Mouse (Mus musculus) forelimb bud, embryonic 11.5 days (tissue): ENCODE measurements around the gene Tmbim1.
"Not testable (repeated sequence)": the region's sequence is repeated elsewhere in the genome, so short reads cannot be mapped to it uniquely, and the experiment has no call there.

Experiments
- DNase-seq: peaks from one replicate; pipeline ENCODE4 v3.0.0-alpha.2; 2012; ENCODE audit warnings: low read depth, low spot score

Gene Tmbim1

DNA sequence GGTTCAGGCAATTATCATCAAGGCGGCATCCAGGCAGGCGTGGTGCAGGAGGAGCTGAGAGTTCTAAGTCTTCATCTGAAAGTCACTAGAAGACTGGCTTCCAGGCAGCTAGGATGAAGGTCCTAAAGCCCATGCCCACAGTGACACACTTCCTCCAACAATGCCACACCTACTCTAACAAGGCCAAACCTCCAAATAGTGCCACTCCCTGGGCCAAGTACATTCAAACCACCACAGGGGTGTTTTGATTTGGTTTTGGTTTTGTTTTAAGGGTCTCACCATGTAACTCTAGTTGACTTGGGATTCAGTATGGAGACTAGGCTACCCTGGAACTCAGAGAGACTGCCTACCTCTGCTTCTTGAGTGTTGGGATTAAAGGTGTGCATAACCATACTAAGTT is at the start of gene Tmbim1:
Gene Tmbim1 (minus strand): TSS at position 101 of the 400 bp plus-strand sequence.
- DNase-seq: no peak

DNA sequence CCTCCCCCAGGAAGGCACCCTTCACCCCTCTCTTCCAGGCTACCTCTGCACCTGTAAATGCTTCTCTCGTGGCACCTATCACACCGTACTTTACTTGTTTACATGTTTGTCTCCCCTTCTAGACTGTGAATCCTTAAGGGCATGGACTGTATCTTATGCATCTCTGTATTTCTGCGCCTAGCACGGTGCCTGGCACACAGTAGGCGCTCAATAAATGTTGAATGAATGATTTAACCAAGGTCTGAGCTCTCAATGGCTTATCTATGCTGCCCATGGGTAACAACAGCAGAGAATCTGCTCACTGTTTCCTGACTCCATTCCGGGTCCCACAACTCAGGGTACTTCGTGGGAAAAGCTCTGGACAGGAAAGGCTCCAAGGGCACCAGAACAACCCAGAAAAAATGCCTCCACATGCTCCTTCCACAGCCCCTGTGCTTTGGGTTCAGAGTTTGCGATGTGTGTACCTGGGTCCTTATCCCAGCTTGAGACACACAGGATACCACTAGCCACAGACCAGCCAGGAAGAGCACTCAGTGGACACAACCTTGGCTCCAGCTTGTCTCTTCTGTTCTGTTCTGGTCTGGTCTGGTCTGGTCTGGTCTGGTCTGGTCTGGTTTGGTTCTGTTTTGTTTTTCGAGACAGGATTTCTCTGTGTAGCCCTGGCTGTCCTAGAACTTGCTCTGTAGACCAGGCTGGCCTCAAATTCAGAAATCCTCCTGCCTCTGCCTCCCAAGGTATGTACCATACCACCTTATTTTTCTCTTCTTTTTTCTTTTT is 48.2 kb upstream of the Tmbim1 start:
- DNase-seq: no peak

DNA sequence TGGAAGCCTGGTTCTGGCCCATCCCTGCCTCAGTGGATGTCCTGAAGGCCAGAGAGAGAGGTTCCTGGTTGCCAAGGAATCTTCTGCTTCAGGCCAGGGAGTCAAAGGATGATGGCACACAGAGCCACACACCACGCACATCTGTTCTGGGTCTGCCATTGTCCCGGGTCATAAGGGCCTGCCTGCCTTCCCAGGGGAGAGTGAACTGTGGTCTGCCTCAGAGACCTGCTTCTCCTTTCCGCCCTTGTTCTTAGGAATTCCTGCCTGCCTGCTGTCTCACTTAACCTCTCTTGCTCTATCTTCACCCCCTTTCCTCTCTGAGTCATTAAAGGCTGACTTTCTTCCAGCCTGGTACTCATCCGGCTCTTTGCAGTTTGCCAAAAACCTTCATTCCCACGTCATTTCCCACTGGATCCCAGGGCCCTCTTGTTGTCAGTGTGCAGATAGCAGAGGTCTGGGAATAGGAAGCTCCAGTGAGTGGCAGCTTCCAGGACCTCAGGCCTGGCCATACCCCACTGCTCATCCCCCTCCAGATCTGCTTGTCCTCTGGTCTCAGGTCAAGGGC is 47.2 kb upstream of the Tmbim1 start:
- DNase-seq: no peak

DNA sequence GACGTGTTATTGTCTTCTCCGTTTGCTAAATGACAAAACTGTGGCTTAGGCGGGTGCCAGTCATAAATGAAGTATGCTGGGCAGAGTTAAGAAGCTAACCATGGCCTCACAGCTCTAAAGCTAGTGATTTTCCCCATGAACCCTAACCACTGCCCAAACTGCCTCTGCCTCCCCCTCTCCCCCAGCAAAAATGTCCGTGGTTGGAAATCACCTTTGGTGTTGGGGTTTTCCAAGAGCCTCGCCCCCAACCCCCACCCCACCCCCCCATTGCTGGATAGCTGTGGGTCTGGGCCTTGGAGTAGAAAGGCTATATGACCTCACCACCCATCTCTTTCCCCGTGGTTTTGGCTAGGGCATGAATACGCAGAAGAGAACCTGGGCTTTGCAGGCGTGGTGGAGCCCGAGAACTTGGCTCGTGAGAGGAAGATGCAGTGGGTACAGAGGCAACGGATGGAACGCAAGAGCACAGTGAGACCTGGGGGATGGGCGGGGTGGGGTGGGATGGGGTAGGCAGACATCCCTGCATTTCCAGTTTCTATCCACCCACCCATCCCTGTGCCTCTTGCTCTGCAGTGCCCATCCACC is 45.9 kb upstream of the Tmbim1 start:
- DNase-seq: no peak

DNA sequence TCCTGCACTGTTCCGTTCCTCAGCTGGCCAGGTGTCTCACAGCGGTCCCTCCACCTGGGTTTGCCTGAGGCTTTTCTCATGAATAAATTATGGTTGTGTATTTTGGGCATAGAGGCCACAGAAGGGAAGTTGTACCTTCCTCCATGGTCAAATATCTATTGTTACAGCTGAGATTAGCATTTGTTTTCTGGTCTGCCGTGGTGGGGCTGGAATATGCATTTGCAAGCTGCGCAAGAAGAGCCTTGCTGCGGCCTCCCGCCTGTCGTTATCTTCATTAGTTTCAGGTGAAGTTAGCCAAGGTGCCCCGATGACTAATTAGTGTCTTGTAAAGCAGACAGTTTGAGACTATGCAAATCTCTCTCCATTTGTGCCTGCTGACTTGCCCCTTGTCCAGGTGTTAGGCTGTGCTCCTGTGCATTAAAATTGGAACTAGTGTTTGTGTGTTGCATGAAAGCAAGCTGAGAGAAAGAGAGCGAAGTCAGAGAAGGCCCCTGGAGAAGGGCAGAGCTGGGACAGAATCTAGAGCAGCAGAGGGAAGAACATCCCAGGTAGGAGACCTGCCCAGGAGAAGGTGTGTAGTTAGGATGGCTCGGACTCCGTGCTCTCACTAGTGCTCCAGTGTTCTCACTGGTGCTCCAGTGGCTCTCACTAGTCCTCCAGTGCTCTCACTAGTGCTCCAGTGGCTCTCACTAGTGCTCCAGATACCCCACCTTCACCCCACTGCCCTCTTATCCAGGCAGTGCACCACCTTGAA is 38.9 kb upstream of the Tmbim1 start:
- DNase-seq: no peak

DNA sequence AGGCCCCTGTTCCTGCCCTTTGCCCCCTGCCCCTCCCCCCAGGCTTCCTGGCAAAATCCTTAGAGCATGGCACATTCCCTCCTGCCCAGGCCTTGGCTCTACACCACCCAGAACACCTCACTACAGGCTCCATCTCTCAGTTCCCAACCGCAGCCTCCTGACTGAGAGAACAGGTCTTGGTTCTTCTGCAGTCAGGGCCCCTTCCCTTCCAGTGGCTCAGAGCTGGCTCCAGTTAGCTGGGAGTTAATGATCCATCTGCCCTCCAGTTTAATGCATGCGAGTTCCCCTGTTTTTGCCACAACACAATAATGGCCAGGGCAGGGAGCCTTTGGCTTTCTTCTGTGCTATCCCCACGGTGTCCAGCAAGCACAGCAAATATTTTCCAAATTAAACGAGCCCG is 37.7 kb upstream of the Tmbim1 start:
- DNase-seq: no peak

DNA sequence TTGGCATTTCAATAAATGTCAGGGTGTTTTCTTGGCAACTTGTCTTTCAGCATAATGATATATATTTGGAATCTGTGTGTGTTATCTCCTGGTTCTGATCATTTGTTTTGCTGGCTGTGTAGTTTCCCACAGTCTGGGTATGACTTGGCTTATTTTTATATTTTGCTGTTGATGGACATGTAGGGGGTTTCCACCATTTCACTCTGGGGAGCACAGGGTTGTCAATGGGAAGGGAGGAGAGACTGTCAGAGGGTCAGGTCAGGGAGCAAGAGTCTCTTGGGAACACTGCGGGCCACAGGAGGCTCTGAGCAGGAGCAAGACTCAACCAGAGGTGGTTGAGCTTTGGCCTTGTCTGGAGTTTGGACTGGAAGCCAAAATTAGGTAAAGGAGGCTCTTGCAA is 36.9 kb upstream of the Tmbim1 start:
- DNase-seq: no peak

DNA sequence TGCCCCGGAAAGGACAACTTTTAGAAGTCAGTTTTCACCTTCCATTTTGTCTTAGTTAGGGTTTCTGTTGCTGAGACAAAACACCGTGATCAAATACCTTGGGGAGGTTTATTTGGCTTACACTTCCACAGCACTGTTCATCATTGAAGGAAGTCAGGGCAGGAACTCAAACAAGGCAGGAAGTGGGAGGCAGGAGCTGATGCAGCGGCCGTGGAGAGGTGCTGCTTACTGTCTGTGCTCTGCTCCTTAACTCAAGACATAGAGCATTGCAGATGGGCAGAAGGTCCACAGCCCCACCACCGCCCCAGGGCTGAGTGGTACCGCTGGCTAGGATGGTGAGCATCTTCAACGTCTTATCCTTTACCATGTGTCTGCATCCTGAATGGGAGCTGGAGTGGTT is 36.5 kb upstream of the Tmbim1 start:
- no peak for DNase-seq

DNA sequence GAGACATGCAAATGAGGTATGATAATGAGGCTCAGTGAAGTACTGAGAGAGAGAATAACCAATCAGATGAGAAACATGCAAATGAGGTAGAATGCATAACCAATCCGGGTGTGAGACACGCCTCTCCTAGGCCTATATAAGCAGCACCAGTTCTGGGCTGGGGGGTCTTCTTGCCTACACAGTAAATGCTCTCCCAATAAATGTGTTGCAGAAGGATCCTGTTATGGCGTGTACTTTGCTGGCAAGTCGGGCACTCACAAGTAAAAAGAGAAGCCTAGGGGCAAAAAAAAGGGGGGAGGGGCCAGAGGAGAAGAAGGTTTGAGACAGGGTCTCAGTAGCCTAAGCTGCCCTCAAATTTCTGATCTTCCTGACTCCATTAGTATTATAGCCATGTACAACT is 35.6 kb upstream of the Tmbim1 start:
- not testable (repeated sequence) for DNase-seq

DNA sequence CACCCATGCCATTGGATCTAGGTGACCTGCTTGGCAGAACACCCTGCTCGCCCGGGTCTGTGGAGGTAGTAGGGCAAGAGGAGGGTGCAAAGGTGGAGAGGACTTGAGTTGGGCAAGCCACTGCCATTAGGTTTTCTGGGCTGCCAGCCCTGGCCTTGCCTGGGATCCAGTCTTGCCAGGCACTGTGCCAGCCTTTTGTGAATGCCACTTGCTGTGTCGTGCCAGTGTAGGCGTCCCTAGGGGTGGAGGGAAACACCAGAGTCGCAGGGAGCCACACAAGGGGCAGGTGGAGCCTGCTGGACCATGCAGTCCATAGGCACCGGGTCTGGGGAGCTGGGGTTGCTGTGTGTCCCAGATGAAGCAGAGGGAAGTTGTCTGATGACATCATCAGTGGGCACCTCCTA is 34.9 kb upstream of the Tmbim1 start:
- DNase-seq: no peak

DNA sequence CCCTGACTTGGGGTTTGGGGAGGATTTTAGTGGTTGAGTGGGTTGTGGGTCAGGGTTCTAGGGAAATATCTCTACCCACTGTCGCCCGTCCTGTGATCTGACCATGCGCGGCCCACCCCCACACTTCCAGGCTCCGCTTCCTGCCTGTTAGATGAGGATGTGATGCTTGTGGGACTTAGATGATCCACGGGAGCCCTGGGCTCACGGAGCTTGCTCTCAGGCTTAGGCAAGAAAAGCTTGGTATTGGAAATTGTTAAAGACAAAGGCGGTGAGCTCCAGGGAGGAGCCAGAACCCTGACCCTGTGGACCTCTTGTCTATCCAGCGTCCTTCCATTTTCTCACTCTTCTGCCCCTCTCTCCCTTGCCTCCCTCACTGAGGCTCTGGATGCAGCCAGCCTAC is 34.5 kb upstream of the Tmbim1 start:
- no peak for DNase-seq

DNA sequence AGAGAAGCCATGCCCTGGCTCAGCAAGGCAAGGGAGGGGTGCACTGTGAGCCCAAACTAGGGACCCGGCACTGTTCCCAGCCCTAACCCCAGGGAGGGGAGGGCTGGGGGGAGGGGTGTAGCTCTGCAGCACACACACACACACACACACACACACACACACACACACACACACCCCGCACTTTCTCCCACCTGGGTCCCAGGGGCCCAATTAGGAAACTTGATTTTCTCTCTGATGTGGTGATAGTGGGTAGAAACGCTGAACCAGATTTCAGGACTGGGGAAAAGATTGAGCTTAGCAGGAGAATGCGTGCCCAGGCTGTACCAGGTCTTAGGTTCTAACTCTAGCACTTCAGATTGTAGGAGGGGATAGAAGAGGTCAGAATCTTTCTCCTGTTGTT is 33.2 kb upstream of the Tmbim1 start:
- DNase-seq: no peak

DNA sequence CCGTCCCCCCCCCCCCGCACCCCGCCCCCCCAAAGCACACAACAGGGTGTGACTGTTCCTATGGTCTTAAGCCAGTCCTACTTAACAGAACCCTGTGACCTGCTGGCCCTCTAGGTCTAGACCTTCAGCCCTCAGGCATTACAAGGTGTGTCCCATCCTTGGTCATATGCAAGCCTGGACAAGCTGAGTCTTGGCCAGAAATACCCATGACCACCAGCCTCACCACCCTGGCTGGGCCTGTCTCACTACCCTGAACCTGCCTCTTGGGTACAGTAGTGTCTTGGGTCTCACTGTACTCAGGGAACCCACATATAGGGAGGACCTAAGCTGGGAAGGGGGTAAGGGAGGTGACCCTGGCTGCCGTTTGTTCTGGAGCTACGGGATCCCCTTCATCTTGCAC is 32.6 kb upstream of the Tmbim1 start:
- no peak for DNase-seq

DNA sequence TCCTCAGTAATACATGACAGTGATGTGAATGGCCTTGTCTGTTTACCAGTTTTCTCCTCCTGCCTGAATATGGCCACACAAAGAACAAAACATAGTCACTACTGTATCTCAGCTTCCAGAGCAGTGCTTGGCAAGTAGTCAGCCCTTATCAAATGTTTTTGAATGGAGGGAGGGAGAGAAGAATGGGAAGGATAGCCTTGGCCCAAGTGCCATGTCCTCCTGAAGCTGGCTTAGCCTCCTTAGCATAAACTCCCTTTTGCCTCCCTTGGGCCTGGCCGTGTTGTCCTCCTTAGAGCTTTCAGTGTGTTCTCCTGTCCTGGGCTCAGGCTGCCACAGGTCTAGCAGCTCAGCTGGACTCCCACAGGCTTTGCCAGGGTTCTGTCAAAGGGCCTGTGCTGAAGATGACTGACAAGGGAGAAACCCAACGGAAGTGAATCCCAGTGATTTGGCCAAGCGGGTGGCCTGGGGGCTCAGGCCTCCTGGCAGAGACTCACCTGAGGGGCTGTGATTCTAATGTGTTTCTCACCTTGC is 31.9 kb upstream of the Tmbim1 start:
- DNase-seq: no peak

DNA sequence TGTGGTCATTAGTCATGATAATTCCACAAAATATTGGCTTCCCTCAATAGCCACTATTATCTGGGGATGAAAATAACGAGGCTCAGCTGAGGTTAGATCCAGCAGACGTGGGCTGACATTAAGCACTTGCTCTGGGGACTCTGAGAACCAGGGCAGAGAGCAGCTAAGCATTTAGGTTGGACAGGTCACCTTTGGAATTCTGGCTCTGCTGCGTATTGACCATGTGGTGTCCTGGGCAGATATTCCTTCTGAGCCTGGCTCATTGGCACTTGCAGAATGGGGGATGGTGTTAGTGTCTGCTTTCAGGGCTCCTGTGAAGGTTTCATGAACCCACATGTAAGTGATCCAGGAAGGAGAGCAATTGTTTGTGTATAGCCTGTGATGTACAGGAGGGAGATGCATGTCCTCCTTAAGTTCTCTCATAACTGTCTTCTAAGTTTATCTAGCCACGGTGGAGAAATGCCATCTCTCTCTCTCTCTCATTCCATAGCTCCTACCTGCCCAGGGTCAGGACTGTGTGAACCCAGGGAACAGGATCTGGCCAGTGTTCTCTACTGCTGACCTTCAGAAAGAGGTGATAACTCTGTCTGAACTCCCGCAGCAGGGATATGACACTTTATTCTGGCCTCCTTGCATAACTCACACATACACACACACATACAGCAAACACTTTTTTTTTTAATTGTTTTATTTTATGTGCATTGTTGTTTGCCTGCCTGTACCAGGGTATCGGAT is 30.2 kb upstream of the Tmbim1 start:
- DNase-seq: no peak

DNA sequence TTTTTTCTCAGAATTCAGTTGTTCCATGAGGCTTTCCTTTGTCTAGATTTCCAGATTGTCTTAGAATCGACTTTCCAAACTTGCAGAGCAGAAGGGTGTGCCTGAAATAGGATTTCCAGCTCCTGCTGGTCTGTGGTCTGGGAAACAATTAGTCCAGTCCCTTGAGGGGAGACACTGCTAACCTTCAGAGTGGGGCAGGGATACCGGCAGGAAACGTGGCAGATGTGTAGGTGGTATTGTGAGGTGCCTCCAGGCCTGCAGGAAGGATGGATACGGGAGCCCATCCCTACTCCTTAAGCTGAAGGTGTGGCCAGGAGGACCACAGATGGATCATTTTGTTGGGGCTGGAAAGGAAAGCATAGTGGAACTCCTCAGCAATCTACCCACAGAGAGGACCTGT is 29.6 kb upstream of the Tmbim1 start:
- DNase-seq: no peak

DNA sequence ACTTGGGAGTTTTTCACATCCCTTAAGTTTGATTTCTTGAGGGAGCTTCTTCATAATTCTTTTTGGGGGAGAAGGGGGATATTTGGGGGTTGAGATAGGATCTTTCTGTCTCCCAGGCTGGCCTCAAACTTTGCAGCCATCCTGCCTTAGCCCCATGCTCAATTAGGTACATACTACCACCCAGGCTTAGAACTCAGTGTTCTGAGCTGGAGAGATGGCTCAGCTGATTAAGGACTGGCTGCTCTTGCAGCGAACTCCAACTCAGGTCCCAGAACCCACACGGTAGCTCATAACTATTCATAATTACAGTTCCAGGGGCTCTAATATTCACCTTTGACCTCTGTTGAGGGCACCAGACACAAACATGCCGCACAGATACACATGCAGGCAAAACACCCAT is 29.2 kb upstream of the Tmbim1 start:
- DNase-seq: no peak

DNA sequence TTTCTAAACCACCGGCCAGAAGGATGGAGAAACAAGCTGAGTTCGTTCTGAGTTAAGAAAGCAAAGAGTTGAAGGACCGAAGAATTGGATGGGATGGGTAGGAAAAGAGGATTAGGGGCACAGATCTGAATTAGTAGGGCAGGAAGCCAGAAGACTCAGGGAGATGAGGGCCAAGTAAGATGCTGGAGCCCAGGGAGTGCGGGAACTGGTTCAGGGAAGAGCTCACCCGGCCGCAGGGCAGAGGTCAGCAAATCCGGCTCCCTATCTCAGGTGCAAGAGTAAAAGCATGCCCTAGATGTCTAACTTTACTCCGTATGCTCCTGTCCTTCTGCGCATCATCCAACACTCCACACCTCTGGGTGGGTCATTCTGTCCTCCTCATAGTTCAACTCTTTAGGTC is 27.5 kb upstream of the Tmbim1 start:
- DNase-seq: no peak

DNA sequence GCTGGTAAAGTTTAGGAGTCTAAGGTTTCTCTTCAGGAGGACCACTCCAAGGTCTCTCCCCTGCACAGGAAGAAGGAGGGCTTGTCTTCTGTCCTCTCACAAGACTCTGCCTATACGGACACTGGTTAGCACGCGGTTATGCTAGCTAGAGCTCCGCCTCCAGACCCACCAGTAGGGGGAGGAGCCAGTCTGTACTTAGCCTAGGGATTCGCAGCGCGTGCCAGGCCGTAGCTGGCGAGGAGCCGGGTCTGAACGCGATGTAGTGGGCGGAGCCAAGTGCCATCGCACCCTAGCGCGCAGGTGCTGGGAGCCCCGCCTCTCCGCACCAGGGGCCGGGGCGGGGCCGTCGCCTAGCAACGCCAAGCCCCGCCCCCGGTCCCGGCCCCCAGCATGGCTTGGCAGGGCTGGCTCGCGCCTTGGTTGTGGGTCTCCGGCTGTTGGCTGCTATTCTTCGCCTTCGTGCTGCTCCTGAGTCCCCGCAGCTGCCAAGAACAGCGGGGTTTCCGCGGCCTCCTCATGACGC is 26.9 kb upstream of the Tmbim1 start:
- peak; percentile 97 for DNase-seq

DNA sequence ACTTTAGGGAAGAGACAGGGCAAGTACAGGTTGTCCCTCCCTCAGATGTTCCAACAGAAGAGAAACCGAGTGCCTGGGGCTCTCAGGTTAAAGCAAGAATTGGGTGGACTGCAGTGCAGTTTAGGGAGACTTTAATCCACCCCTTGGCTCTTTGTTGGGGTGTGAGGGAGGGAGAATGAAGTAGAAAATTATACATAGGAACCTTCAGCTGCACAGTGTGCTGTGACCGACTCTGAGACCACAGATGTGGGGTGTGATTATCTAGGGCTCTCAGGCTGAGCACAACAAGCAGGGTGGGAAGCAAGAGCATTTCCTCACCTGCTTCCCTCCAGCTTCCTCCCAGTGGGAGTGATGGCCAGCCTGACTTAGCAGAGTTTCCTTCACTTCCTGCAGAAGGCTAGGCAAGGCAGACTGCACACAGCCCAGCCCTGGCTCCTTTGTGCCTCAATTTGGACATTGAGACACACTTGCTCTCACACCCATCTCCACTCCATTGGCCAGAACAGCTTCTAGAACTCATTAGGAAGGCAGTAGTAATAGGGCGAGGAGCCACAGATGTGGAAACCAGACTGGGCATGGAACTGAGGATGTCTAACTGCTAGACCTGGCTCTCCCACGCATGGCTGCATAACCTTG is 25.7 kb upstream of the Tmbim1 start:
- no peak for DNase-seq

DNA sequence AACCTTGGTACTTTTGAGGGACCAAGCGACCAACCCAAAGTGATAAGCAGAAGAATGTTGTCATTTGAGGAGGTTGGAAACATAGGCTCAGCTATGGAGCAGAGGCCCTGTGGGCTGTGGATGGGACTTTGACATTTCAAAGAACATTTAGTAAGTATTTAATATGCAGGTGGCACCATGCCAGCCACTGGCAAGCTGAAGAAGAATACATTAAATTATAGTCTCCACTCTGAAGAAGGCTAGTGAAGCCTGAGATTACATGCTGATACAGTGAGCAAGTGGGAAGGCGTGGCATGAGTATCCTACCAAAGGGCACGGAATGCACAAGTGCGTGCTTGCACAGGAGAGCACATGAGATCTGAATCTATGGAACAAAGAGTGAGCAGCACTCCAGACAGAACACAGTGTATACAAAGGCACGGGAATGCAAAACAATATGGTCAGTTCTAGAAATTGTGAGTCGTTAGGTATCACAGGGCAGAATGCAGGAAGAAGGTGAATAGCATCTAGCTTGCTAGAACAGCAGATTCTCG is 24.5 kb upstream of the Tmbim1 start:
- no peak for DNase-seq
